Mouse (Mus musculus) hindbrain, embryonic 12.5 days (tissue): Measurements from ENCODE around the gene Rgl2. TPM values are rescaled to one million over a fixed set of nuclear protein-coding genes. Genes with fewer than 3 reads are reported as not detected.

ENCODE experiments used
- ATAC-seq: fragments of 200-750 bp; cut with Nextera tagmentation; 2 replicates; pipeline ENCODE4 v1.8.0; 2017; ENCODE audit warnings: moderate TSS enrichment; ENCODE audit not compliant: low FRiP score
- H3K27ac ChIP-seq: fragments of 300-500 bp; sonication (generic); 2 replicates; pipeline ENCODE4 v1.5.1; 2016; ENCODE audit warnings: mild to moderate bottlenecking
- H3K27me3 ChIP-seq: fragments of 300-500 bp; sonication (generic); 2 replicates; pipeline ENCODE4 v1.6.1; 2016; ENCODE audit warnings: mild to moderate bottlenecking
- H3K36me3 ChIP-seq: fragments of 300-500 bp; sonication (generic); 2 replicates; pipeline ENCODE4 v1.6.1; 2016; ENCODE audit warnings: mild to moderate bottlenecking
- H3K4me1 ChIP-seq: fragments of 300-500 bp; sonication (generic); 2 replicates; pipeline ENCODE4 v1.6.1; 2016
- H3K4me2 ChIP-seq: fragments of 300-500 bp; sonication (generic); replicated peaks from 2 replicates; pipeline ENCODE4 v1.6.1; 2016; ENCODE audit warnings: mild to moderate bottlenecking
- H3K4me3 ChIP-seq: fragments of 300-500 bp; sonication (generic); 2 replicates; pipeline ENCODE4 v1.5.1; 2016; ENCODE audit warnings: mild to moderate bottlenecking
- H3K9ac ChIP-seq: fragments of 300-500 bp; sonication (generic); 2 replicates; pipeline ENCODE4 v1.6.1; 2016; ENCODE audit warnings: mild to moderate bottlenecking, moderate library complexity
- H3K9me3 ChIP-seq: fragments of 300-500 bp; sonication (generic); replicated peaks from 2 replicates; pipeline ENCODE4 v1.6.1; 2016; ENCODE audit warnings: mild to moderate bottlenecking
- WGBS: fragments of 180-500 bp; shearing (Covaris S2); methylation state at CpG from one replicate; pipeline ENCODE4 v1.1.7; 2016; 5-methylcytosine and 5-hydroxymethylcytosine counted together
- polyA plus RNA-seq: library from polyadenylated mRNA; unstranded; fragments of >200 nt; fragmentation: Nextera tagmentation; extraction: Ambion mirVana; gene quantifications from 2 replicates; pipeline ENCODE4 v1.2.1, GENCODE M21; 2016

Gene Rgl2
- polyA plus RNA-seq, 1 experiment from 2014 or later: 64.1 TPM

GRCm38 (mm10) chr17:33931159-33931866 is 2.0 kb downstream of the Rgl2 start:
- 40% methylated on average over 18 of the region's 18 CpGs for WGBS
- ATAC-seq: no peak
- H3K4me2 ChIP-seq: peak overlapping the region; percentile 98
- peak overlapping the region; percentile 87 for H3K4me3 ChIP-seq
- peaks cover 25% of the 10 kb centered on the region for H3K4me1 ChIP-seq
- H3K9me3 ChIP-seq: no peaks in the 10 kb centered on the region
- peak overlapping the region; percentile 94 for H3K9ac ChIP-seq
- H3K27ac ChIP-seq: no peak overlapping the region
- peaks cover 40% of the 10 kb centered on the region for H3K36me3 ChIP-seq
- no peaks in the 10 kb centered on the region for H3K27me3 ChIP-seq

GRCm38 (mm10) chr17:33931947-33932346 is 2.6 kb downstream of the Rgl2 start:
- ATAC-seq: no peak
- Histone ChIP-seq H3K4me3 (no peak overlapping the region), H3K9me3 (no peaks in the 10 kb centered on the region), H3K27me3 (no peaks in the 10 kb centered on the region), H3K4me2 (no peak overlapping the region), H3K4me1 (peaks cover 25% of the 10 kb centered on the region), H3K27ac (no peak overlapping the region), H3K36me3 (peaks cover 42% of the 10 kb centered on the region), H3K9ac (no peak overlapping the region)
- WGBS: 89% methylated on average over 11 of the region's 11 CpGs

- Histone ChIP-seq H3K4me2 (no peak overlapping the region), H3K36me3 (peaks cover 47% of the 10 kb centered on the region), H3K9ac (no peak overlapping the region), H3K4me3 (no peak overlapping the region), H3K27ac (no peak overlapping the region), H3K9me3 (no peaks in the 10 kb centered on the region), H3K4me1 (peaks cover 24% of the 10 kb centered on the region), H3K27me3 (no peaks in the 10 kb centered on the region)
- 85% methylated on average over 14 of the region's 14 CpGs for WGBS
- no peak for ATAC-seq
Observed at GRCm38 (mm10) chr17:33932448-33932847, 3.1 kb downstream of the Rgl2 start.

- H3K4me3 ChIP-seq: no peak overlapping the region
Observed at GRCm38 (mm10) chr17:33932970-33933369, 3.6 kb downstream of the Rgl2 start.

GRCm38 (mm10) chr17:33935422-33936055 is 6.2 kb downstream of the Rgl2 start:
- peaks cover 56% of the 10 kb centered on the region for H3K36me3 ChIP-seq

More at GRCm38 (mm10) chr17:33932970-33933369, 3.6 kb downstream of the Rgl2 start:
- ATAC-seq: no peak
- peaks cover 19% of the 10 kb centered on the region for H3K4me1 ChIP-seq
- no peak overlapping the region for H3K9ac ChIP-seq
- 92% methylated on average over 15 of the region's 15 CpGs for WGBS
- H3K4me2 ChIP-seq: no peak overlapping the region
- peaks cover 49% of the 10 kb centered on the region for H3K36me3 ChIP-seq
- H3K27me3 ChIP-seq: no peaks in the 10 kb centered on the region
- no peaks in the 10 kb centered on the region for H3K9me3 ChIP-seq
- no peak overlapping the region for H3K27ac ChIP-seq

GRCm38 (mm10) chr17:33936993-33937392 is 7.7 kb downstream of the Rgl2 start:
- Histone ChIP-seq H3K36me3 (peaks cover 54% of the 10 kb centered on the region), H3K4me2 (no peak overlapping the region), H3K4me3 (0 out of 2 replicates have a peak overlapping the region, but pooled peaks have one; percentile 1), H3K9me3 (no peaks in the 10 kb centered on the region), H3K27me3 (no peaks in the 10 kb centered on the region), H3K4me1 (peaks cover 22% of the 10 kb centered on the region), H3K27ac (no peak overlapping the region), H3K9ac (no peak overlapping the region; the same call in 1 of the 2 replicates)
- no peak for ATAC-seq
- 82% methylated on average over 15 of the region's 15 CpGs for WGBS

More at GRCm38 (mm10) chr17:33935422-33936055, 6.2 kb downstream of the Rgl2 start:
- no peak for ATAC-seq
- WGBS: 89% methylated on average over 21 of the region's 21 CpGs
- H3K27ac ChIP-seq: no peak overlapping the region
- no peaks in the 10 kb centered on the region for H3K27me3 ChIP-seq
- H3K4me3 ChIP-seq: no peak overlapping the region
- no peak overlapping the region for H3K9ac ChIP-seq
- H3K4me2 ChIP-seq: no peak overlapping the region
- peaks cover 21% of the 10 kb centered on the region for H3K4me1 ChIP-seq
- no peaks in the 10 kb centered on the region for H3K9me3 ChIP-seq

- Histone ChIP-seq H3K27ac (no peak overlapping the region), H3K36me3 (peaks cover 49% of the 10 kb centered on the region), H3K4me2 (peak overlapping the region; percentile 97; the same call in 1 of the 2 replicates), H3K4me1 (peaks cover 23% of the 10 kb centered on the region), H3K9me3 (no peaks in the 10 kb centered on the region), H3K4me3 (peak overlapping the region; percentile 84; the same call in 1 of the 2 replicates), H3K9ac (no peak overlapping the region), H3K27me3 (no peaks in the 10 kb centered on the region)
- no peak for ATAC-seq
- WGBS: 82% methylated on average over 11 of the region's 11 CpGs
Observed at GRCm38 (mm10) chr17:33938783-33939182, 9.4 kb downstream of the Rgl2 start.

- Histone ChIP-seq H3K4me1 (peaks cover 23% of the 10 kb centered on the region), H3K36me3 (peaks cover 50% of the 10 kb centered on the region), H3K4me3 (peak within 1 kb of the TSS; percentile 84), H3K27me3 (no peaks in the 10 kb centered on the region), H3K27ac (no peak within 1 kb of the TSS), H3K9me3 (no peaks in the 10 kb centered on the region), H3K9ac (peak within 1 kb of the TSS; percentile 90), H3K4me2 (peak within 1 kb of the TSS; percentile 97)
- under 1% methylated on average over 36 of the region's 36 CpGs for WGBS
- ATAC-seq: peak; percentile 90
Observed at GRCm38 (mm10) chr17:33940206-33940805, 11.0 kb downstream of the Rgl2 start, which contains the start of the genes Pfdn6 and Wdr46. Gene Pfdn6, minus strand, starts transcription at chr17:33940343. Gene Wdr46, plus strand, starts transcription at chr17:33940660.

GRCm38 (mm10) chr17:33940981-33941380 is 11.6 kb downstream of the Rgl2 start:
- Histone ChIP-seq H3K36me3 (peaks cover 50% of the 10 kb centered on the region), H3K9ac (peak overlapping the region; percentile 90), H3K9me3 (no peaks in the 10 kb centered on the region), H3K27me3 (no peaks in the 10 kb centered on the region), H3K4me1 (peaks cover 23% of the 10 kb centered on the region), H3K4me3 (peak overlapping the region; percentile 84), H3K27ac (no peak overlapping the region), H3K4me2 (peak overlapping the region; percentile 97)
- 2% methylated on average over 26 of the region's 26 CpGs for WGBS
- ATAC-seq: peak; percentile 18

- no peak for ATAC-seq
- Histone ChIP-seq H3K4me3 (peak overlapping the region; percentile 84), H3K27me3 (no peaks in the 10 kb centered on the region), H3K4me2 (peak overlapping the region; percentile 97), H3K9me3 (no peaks in the 10 kb centered on the region), H3K9ac (peak overlapping the region; percentile 90), H3K4me1 (peaks cover 23% of the 10 kb centered on the region), H3K36me3 (peaks cover 53% of the 10 kb centered on the region), H3K27ac (no peak overlapping the region)
- 54% methylated on average over 19 of the region's 19 CpGs for WGBS
Observed at GRCm38 (mm10) chr17:33941381-33941780, 12.0 kb downstream of the Rgl2 start.

- no peak overlapping the region for H3K4me3 ChIP-seq
- WGBS: 96% methylated on average over 15 of the region's 15 CpGs
- H3K9ac ChIP-seq: no peak overlapping the region
- peaks cover 47% of the 10 kb centered on the region for H3K36me3 ChIP-seq
- no peaks in the 10 kb centered on the region for H3K27me3 ChIP-seq
- H3K27ac ChIP-seq: no peak overlapping the region
- no peak for ATAC-seq
- H3K4me1 ChIP-seq: peaks cover 23% of the 10 kb centered on the region
- no peaks in the 10 kb centered on the region for H3K9me3 ChIP-seq
- H3K4me2 ChIP-seq: no peak overlapping the region
Observed at GRCm38 (mm10) chr17:33943454-33943853, 14.1 kb downstream of the Rgl2 start.

- no peak for ATAC-seq
- Histone ChIP-seq H3K27ac (no peak overlapping the region), H3K9me3 (no peaks in the 10 kb centered on the region), H3K9ac (no peak overlapping the region), H3K4me3 (no peak overlapping the region), H3K36me3 (peaks cover 69% of the 10 kb centered on the region), H3K27me3 (no peaks in the 10 kb centered on the region), H3K4me1 (peaks cover 33% of the 10 kb centered on the region), H3K4me2 (no peak overlapping the region)
- WGBS: 93% methylated on average over 10 of the region's 10 CpGs
Observed at GRCm38 (mm10) chr17:33947430-33948089, 18.2 kb downstream of the Rgl2 start.
